Mouse (Mus musculus) testis, adult 2 months (tissue): ENCODE measurements at regions not wholly inside any gene's neighbourhood (a gene's known extent, or its start where the extent isn't known, plus 50 kb on each side); places are given as distances from the start of the nearest gene placed in this dataset.

Experiments
- CTCF ChIP-seq: fragments of 200-500 bp; IDR thresholded peaks from 2 replicates; pipeline ENCODE4 v1.5.1; 2012; ENCODE audit warnings: low read depth, mild to moderate bottlenecking, inconsistent platforms, low read length, moderate library complexity; ENCODE audit not compliant: control insufficient read depth, insufficient read depth, insufficient replicate concordance
- POLR2A ChIP-seq: fragments of 200-500 bp; IDR thresholded peaks from 2 replicates; pipeline ENCODE4 v1.6.1; 2012; ENCODE audit warnings: low read depth, mild to moderate bottlenecking, inconsistent platforms, low read length, moderate library complexity; ENCODE audit not compliant: control insufficient read depth

DNA sequence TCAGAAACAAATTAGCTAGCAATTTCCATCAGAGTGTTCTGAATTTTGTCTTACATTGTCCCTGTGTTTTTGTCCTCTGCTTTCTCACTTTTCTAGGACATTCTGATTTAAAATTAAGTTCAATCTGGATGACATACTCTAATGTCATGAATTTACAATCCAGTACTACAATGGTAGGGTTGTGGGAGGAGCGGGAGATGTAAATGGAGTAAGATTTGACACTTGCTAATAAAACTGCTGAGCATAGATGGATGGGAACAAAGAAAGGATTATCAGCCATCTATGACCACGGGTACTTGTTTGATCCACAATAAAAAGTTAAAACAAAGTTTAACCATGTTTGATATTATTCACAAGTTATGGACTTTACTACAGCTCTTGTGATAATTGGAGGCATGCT, 94.9 kb upstream of the Erbb4 start:
- TF ChIP-seq POLR2A: no peak
- no peak for TF ChIP-seq CTCF
